Mouse (Mus musculus) intestine, embryonic 14.5 days (tissue): ENCODE measurements around the gene Ptov1. TPM values are rescaled to one million over a fixed set of nuclear protein-coding genes. Genes with fewer than 3 reads are reported as not detected.
A peak's percentile ranks its signal among the peaks of the same experiment; 100 is the strongest.

Experiments used
- ATAC-seq: fragments of 200-750 bp; cut with Nextera tagmentation; replicated peaks from 2 replicates; pipeline ENCODE4 v1.8.0; 2017; ENCODE audit warnings: low read depth, moderate number of reproducible peaks, moderate TSS enrichment, moderate library complexity; ENCODE audit not compliant: low FRiP score, low TSS enrichment
- DNase-seq: peaks from one replicate; pipeline ENCODE4 v3.0.0-alpha.2; 2018; ENCODE audit warnings: low spot score
- H3K27ac ChIP-seq: fragments of 300-500 bp; sonication (generic); 2 replicates; pipeline ENCODE4 v1.5.1; 2014; ENCODE audit warnings: low read depth, mild to moderate bottlenecking, control low read depth
- H3K27me3 ChIP-seq: fragments of 300-500 bp; sonication (generic); replicated peaks from 2 replicates; pipeline ENCODE4 v1.6.1; 2014; ENCODE audit warnings: low read length, control low read depth; ENCODE audit not compliant: control insufficient read depth, insufficient read depth
- H3K36me3 ChIP-seq: fragments of 300-500 bp; sonication (generic); 2 replicates; pipeline ENCODE4 v1.6.1; 2014; ENCODE audit warnings: low read length, control low read depth; ENCODE audit not compliant: control insufficient read depth, insufficient read depth
- H3K4me1 ChIP-seq: fragments of 300-500 bp; sonication (generic); replicated peaks from 2 replicates; pipeline ENCODE4 v1.6.1; 2014; ENCODE audit warnings: low read length, control low read depth, mixed read lengths; ENCODE audit not compliant: control insufficient read depth, insufficient read depth
- H3K4me2 ChIP-seq: fragments of 300-500 bp; sonication (generic); 2 replicates; pipeline ENCODE4 v1.6.1; 2014; ENCODE audit warnings: low read length
- H3K4me3 ChIP-seq: fragments of 300-500 bp; sonication (generic); 2 replicates; pipeline ENCODE4 v1.5.1; 2014; ENCODE audit warnings: low read depth, low read length, control low read depth, mixed read lengths
- H3K9ac ChIP-seq: fragments of 300-500 bp; sonication (generic); 2 replicates; pipeline ENCODE4 v1.6.1; 2014; ENCODE audit warnings: mild to moderate bottlenecking, low read length
- H3K9me3 ChIP-seq: fragments of 300-500 bp; sonication (generic); 2 replicates; pipeline ENCODE4 v1.6.1; 2016; ENCODE audit warnings: low read length, control low read depth; ENCODE audit not compliant: control insufficient read depth
- WGBS: fragments of 180-500 bp; shearing (Covaris S2); extraction: QIAGEN DNeasy Blood & Tissue Kit; methylation state at CpG from one replicate; pipeline ENCODE4 v1.1.7; 2014; 5-methylcytosine and 5-hydroxymethylcytosine counted together
- polyA plus RNA-seq: library from polyadenylated mRNA; unstranded; fragments of >200 nt; fragmentation: Nextera tagmentation; extraction: Ambion mirVana; gene quantifications from 2 replicates; pipeline ENCODE4 v1.2.1, GENCODE M21; 2014

Ptov1 gene
- polyA plus RNA-seq, 1 experiment from 2014 or later, result 338 TPM

GRCm38 (mm10) chr7:44860576-44861428, 8.8 kb downstream of the Ptov1 start:
- H3K27me3 ChIP-seq, result no peaks in the 10 kb centered on the region
- no peaks in the 10 kb centered on the region for H3K9me3 ChIP-seq
- no peak overlapping the region for H3K4me3 ChIP-seq
- ATAC-seq, result peak; percentile 34; the same call in 1 of the 2 replicates
- H3K9ac ChIP-seq, result no peak overlapping the region
- 61% methylated on average over 22 of the region's 22 CpGs for WGBS
- H3K4me2 ChIP-seq, result no peak overlapping the region
- H3K36me3 ChIP-seq, result peaks cover 45% of the 10 kb centered on the region
- peak overlapping the region; percentile 47; the same call in 1 of the 2 replicates for H3K27ac ChIP-seq
- peak; percentile 85 for DNase-seq
- peaks cover 38% of the 10 kb centered on the region for H3K4me1 ChIP-seq

- ATAC-seq, result no peak
- Histone ChIP-seq H3K36me3 (peaks cover 36% of the 10 kb centered on the region), H3K4me1 (peaks cover 29% of the 10 kb centered on the region), H3K9me3 (no peaks in the 10 kb centered on the region), H3K27me3 (no peaks in the 10 kb centered on the region), H3K4me3 (no peak overlapping the region), H3K9ac (no peak overlapping the region), H3K27ac (no peak overlapping the region), H3K4me2 (no peak overlapping the region)
- WGBS, result 93% methylated on average over 11 of the region's 11 CpGs
- no peak for DNase-seq
These were observed 9.7 kb downstream of the Ptov1 start for GRCm38 (mm10) chr7:44859896-44860295.

- peaks cover 41% of the 10 kb centered on the region for H3K4me1 ChIP-seq
These were observed 11.7 kb downstream of the Ptov1 start for GRCm38 (mm10) chr7:44857905-44858304.

GRCm38 (mm10) chr7:44857042-44857552, 12.5 kb downstream of the Ptov1 start, which contains the start of gene Pnkp:
TSS of gene Pnkp (plus strand) at chr7:44857139.
- under 1% methylated on average over 32 of the region's 32 CpGs for WGBS
- Histone ChIP-seq H3K9ac (peak within 1 kb of the TSS; percentile 49), H3K4me1 (peaks cover 41% of the 10 kb centered on the region)

More at GRCm38 (mm10) chr7:44857905-44858304, 11.7 kb downstream of the Ptov1 start:
- DNase-seq (no peak), ATAC-seq (no peak)
- H3K27me3 ChIP-seq, result no peaks in the 10 kb centered on the region
- 29% methylated on average over 8 of the region's 8 CpGs for WGBS
- peaks cover 23% of the 10 kb centered on the region for H3K36me3 ChIP-seq
- peak overlapping the region; percentile 98 for H3K4me2 ChIP-seq
- no peak overlapping the region; the same call in 1 of the 2 replicates for H3K27ac ChIP-seq
- H3K4me3 ChIP-seq, result peak overlapping the region; percentile 80
- peak overlapping the region; percentile 49 for H3K9ac ChIP-seq
- no peaks in the 10 kb centered on the region for H3K9me3 ChIP-seq

GRCm38 (mm10) chr7:44856265-44856916, 13.2 kb downstream of the Ptov1 start:
- Histone ChIP-seq H3K4me2 (peak overlapping the region; percentile 98), H3K27ac (peak overlapping the region; percentile 83), H3K36me3 (peaks cover 19% of the 10 kb centered on the region; the same call in 1 of the 2 replicates), H3K9ac (no peak overlapping the region), H3K4me1 (peaks cover 43% of the 10 kb centered on the region), H3K9me3 (no peaks in the 10 kb centered on the region), H3K27me3 (no peaks in the 10 kb centered on the region), H3K4me3 (peak overlapping the region; percentile 80)
- WGBS, result 60% methylated on average over 9 of the region's 9 CpGs
- no peak for ATAC-seq
- no peak for DNase-seq

More at GRCm38 (mm10) chr7:44857042-44857552, 12.5 kb downstream of the Ptov1 start, which contains the start of gene Pnkp:
- Histone ChIP-seq H3K9me3 (no peaks in the 10 kb centered on the region), H3K4me2 (peak within 1 kb of the TSS; percentile 98), H3K36me3 (peaks cover 20% of the 10 kb centered on the region), H3K27me3 (no peaks in the 10 kb centered on the region), H3K4me3 (peak within 1 kb of the TSS; percentile 80), H3K27ac (peak within 1 kb of the TSS; percentile 83)
- DNase-seq (peak; percentile 95), ATAC-seq (peak; percentile 22)

GRCm38 (mm10) chr7:44855036-44855435, 14.6 kb downstream of the Ptov1 start:
- WGBS, result 41% methylated on average over 10 of the region's 10 CpGs
- Histone ChIP-seq H3K27ac (peak overlapping the region; percentile 91), H3K9me3 (no peaks in the 10 kb centered on the region), H3K4me2 (peak overlapping the region; percentile 82), H3K9ac (peak overlapping the region; percentile 52; the same call in 1 of the 2 replicates), H3K36me3 (peaks cover 16% of the 10 kb centered on the region; the same call in 1 of the 2 replicates), H3K4me3 (peak overlapping the region; percentile 47), H3K27me3 (no peaks in the 10 kb centered on the region), H3K4me1 (peaks cover 41% of the 10 kb centered on the region)
- DNase-seq (no peak), ATAC-seq (no peak)

- H3K9me3 ChIP-seq, result no peaks in the 10 kb centered on the region
- peak overlapping the region; percentile 47 for H3K4me3 ChIP-seq
- peak overlapping the region; percentile 52 for H3K9ac ChIP-seq
- peaks cover 15% of the 10 kb centered on the region; the same call in 1 of the 2 replicates for H3K36me3 ChIP-seq
- DNase-seq (peak; percentile 85), ATAC-seq (peak; percentile 54)
- peak overlapping the region; percentile 82 for H3K4me2 ChIP-seq
- 2% methylated on average over 45 of the region's 45 CpGs for WGBS
- H3K27me3 ChIP-seq, result no peaks in the 10 kb centered on the region
- H3K4me1 ChIP-seq, result peaks cover 41% of the 10 kb centered on the region
- peak overlapping the region; percentile 91 for H3K27ac ChIP-seq
These were observed 15.1 kb downstream of the Ptov1 start for GRCm38 (mm10) chr7:44854356-44855031.
